Mouse (Mus musculus) adrenal gland, postnatal 10 days (tissue): ENCODE data around the gene Popdc3. TPM values are rescaled to one million over a fixed set of nuclear protein-coding genes. Genes with fewer than 3 reads are reported as not detected.
"Not testable (repeated sequence)": the region's sequence is repeated elsewhere in the genome, so short reads cannot be mapped to it uniquely, and the experiment has no call there.

Experiments used
- DNase-seq: peaks from one replicate; pipeline ENCODE4 v3.0.0; 2021; ENCODE audit warnings: mixed read lengths
- total RNA-seq, 2 experiments: library from RNA; stranded (reverse); gene quantifications; 2 replicates each; pipeline ENCODE4 v1.2.3; 2021

The Popdc3 gene
- total RNA-seq, 2 experiments from 2014 or later, result 1.5 to 4.6 TPM

DNA sequence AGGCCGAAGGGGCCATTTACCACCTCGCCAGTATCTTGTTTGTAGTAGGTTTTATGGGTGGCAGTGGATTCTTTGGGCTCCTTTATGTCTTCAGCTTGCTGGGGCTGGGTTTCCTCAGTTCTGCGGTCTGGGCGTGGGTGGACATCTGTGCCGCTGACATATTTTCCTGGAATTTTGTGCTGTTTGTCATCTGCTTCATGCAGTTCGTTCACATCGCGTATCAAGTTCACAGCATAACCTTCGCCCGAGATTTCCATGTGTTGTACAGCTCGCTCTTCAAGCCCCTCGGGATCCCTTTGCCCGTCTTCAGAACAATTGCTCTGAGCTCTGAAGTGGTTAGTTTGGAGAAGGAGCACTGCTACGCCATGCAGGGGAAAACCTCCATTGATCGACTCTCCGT is 137.0 kb downstream of the Popdc3 start:
- DNase-seq, result no peak

- no peak for DNase-seq
These were observed 141.0 kb downstream of the Popdc3 start for GRCm38 (mm10) chr10:45318922-45319321.

- no peak for DNase-seq
These were observed 142.4 kb downstream of the Popdc3 start for GRCm38 (mm10) chr10:45320296-45320695.

DNA sequence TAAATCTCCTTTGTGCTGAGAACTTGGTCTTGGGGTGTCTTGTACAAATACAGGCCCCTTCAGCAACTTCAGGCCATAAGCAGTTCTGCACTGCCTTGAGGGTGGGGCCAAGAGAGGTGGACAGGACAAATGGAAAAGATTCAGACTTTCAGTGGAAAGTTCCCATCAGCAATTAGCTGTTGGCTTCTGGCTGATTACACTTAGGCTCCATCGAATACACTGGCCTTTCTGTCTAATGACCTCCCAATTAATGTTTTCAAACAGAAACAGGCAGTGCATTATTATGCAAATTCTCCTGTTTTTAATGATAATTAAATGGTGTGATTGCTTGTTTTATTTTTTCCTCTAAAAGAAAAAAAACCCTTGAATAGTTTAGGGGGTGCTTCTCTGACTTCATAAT is 146.3 kb downstream of the Popdc3 start:
- DNase-seq, result no peak

DNA sequence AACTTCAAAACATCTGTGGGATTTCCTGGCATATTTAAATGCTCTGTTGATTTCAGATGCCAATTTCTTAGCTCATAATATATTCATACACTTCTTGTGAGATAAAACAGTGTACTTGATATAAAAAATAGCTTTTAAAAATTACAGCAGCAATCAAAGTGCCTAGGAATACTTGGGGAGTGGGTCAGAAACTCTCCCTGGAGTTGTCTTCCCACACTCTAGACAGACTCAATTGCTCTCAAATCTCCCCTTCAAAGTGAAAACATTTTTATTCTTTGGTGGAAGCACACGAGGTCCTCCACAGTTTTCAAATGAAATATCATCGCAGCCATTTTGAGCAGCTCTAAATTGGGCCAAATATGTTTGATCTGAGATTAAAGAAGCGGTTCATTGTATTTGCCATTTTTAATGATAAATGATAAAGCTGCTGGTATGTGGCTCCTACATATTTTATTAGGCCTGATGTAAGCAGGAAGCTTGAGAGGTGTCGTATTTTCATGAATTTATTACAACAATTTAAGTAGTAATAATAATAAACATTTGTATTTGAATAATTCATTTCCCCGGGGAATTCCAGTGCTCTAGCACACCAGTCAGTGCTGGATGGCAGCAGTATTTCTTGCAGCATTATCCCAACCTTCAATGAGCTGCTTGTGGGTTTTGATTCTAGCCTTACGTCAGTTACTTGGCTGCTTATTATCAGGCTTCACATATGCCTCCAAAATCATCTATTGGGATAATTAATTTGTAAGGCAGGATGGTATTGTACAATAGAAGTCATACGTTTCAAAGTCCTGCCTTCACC is 150.5 kb downstream of the Popdc3 start:
- DNase-seq, result no peak

GRCm38 (mm10) chr10:45334925-45335324 is 157.0 kb downstream of the Popdc3 start:
- DNase-seq, result no peak

DNA sequence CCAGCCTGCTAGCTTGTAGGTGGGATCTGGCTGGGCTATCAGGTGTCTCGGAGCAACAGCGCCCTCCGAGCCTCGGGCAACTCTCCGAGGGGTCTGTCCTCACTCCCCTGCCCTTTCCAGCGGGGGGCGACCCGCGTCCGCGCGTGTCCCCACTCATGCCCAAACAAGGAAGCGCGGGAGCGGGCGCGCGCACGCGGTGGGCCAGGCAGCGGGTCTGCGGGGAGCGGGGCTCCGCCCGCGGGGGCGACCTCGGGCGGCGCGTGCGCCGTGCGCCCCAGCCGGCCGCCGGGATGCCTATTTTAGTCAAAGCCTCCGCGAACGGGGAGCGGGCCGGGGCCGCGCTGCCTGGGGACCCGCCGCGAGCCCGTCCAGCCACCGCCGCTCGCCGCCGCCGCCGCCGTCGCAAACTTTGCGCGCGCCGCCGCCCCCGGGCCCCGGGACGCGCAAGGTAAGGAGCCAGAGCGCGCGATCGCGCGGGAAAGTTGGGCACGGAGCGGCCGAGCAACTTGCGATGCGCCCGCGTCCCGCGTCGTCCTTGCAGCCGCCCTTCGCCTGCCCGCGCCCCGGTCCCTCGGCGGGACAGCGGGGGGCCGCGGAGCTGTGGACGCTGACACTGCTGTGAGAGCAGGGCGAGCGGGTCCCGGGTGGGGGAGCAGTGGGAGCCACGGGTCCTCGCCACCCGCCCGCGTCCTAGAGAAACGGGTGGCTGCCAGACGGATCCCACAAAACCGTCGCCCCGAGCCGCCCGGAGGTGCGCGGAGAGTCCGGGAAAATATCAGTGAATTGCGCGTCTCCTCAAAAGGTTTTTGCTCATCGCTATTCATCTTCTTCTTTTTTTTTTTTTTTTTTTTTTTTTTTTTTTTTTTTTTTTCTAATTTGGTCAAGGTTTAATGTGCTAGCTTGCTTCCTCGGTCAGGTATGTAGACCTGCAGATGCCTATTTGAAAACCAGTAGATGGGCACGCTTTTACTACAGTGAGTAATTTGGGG is 157.8 kb downstream of the Popdc3 start, which contains the start of gene Bves:
TSS of gene Bves (plus strand) at position 339 of the 989 bp plus-strand sequence.
- peak; percentile 22 for DNase-seq

DNA sequence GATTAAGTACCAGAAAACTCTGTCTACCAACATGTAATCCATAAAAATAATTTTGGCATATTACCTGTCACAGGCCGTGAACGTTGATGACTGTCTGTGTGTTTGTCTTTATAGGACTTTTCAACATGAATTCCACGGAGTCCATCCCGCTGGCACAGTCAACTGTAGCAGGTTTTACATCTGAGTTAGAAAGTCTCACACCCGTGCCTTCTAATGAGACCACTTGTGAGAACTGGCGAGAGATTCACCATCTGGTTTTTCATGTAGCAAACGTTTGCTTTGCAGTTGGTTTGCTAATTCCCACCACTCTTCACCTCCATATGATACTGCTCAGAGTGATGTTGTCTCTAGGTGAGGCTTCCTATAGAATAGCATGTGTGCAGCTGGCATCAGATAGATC is 161.2 kb downstream of the Popdc3 start:
- no peak for DNase-seq

DNA sequence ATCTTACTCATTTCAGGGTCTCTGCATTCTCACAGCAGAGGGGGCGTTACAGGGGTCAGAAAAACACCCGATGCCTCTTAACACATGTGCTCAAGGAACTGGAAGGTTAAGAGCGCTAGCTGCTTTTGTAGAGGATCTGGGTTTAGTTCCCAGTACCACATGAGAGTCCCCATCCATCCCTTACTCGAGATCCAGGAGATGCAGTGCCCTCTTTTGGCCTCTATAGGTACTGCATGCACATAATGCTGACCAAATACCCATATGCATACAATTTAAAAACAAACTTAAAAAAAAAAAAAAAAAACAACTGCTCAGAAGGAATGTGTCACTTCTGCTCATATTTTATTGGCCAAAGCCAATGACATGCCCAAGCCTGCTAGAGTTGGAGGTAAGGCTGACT is 166.5 kb downstream of the Popdc3 start:
- no peak for DNase-seq

DNA sequence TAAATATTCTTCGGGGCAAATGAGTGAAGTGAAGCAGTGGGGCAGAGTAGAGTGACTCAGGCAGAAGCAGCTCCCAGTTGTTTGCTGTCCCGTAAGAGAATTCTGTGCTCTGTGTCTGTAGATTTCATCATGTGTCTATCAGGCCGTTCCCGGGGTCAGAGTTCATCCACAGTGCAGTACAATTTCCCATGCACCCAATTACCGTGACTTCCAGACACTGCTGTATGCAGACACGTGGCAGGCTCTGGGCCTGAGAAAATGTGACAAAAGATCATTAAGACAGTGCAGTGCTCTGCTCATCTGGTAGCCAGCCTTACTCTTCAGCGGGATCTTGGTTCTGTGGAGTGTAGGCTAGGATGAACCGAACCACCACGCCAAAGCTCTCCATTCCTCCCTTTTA is 167.3 kb downstream of the Popdc3 start:
- no peak for DNase-seq

DNA sequence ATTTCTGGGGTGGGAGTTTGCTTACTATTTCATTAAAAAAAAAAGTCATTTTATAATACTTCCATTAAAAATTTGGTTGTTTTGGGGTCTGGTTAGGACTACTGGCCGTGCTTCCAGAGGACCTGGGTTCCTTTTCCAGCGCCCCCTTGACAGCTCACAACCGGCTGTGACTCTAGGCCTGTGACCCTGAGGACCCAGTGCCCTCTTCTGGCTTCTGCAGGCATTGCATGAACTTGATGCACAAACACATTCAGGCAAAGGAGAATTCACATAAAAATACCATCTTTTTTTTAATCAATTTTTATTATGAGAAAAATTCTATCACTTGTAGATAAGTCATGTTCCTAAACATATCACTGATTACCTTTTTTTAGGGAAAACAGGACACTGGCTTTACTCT is 170.2 kb downstream of the Popdc3 start:
- DNase-seq, result not testable (repeated sequence)

- DNase-seq, result no peak
These were observed 178.2 kb downstream of the Popdc3 start for GRCm38 (mm10) chr10:45356091-45356490.

DNA sequence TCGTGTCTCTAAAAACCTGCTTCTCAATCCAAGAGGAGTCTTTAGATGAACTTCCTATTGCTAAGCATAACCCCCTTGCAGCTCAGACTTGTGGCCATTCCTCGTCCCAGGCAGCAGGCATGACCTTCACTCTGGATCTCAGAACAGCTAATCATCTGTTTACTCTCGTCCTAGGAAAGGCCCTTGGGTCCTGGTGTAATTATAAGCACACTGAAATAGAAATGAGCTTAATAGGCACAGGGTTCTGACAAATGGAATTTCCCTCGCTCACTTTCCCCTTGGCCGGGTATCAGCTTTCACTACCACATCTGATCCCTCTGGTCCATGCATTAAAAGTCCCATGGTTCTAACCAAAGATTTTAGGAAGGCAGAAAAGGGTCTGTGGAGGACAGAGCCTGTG is 185.5 kb downstream of the Popdc3 start:
- no peak for DNase-seq

DNA sequence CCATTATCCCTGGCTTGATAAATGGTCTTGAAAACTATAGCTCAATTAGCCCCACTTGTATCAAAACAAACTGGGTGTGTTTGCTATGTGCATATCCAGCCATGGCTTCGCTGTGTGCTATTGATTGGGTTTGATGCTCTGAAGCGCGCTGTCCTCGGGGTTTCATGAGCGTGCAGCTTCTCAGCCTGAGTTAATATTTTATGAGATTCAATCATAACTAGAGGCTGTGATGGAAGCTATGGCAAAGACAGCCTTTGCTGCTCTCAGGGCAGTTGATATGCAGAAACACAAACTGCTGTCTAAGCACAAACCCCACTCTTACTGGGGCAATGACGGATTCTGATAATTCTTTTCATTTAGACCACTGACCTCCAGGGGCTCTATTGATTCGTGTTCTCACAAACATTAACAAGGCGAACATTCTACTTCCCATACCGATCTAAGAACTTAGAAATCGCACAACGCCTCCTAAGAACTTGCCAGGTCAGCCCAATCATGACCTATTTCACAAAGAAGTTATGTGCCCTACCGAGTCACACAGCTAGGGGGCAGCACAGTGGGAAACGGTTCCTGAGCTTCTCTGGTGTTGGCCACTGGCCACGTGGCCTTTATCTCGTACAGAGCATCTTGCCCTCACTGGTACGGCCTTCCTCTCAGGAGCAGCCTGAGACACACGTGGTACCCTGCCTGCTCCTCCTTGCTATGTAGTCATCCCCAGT is 189.2 kb downstream of the Popdc3 start:
- no peak for DNase-seq

Other genes starting within 250 kb of the Popdc3 start
- 10 to 100 TPM; 15.3 to 16.8 TPM for gene Prep, start 110.9 kb upstream of the Popdc3 start, total RNA-seq
- gene Bves, start 157.7 kb downstream of the Popdc3 start, total RNA-seq, result 1 to 10 TPM in 1 of 2 experiments, under 1 TPM in 1; 0.96 to 3.9 TPM